Mouse (Mus musculus) E14TG2a.4 (cell line): ENCODE measurements at regions not wholly inside any gene's neighbourhood (a gene's known extent, or its start where the extent isn't known, plus 50 kb on each side); places are given as distances from the start of the nearest gene placed in this dataset.
A peak's percentile ranks its signal among the peaks of the same experiment; 100 is the strongest.

Experiments used
- H3K27me3 ChIP-seq: 2 replicates; pipeline ENCODE4 v1.6.1; 2014; ENCODE audit warnings: low read length, control low read depth; ENCODE audit not compliant: insufficient read depth
- H3K36me3 ChIP-seq: 2 replicates; pipeline ENCODE4 v1.6.1; 2014; ENCODE audit warnings: low read length, control low read depth; ENCODE audit not compliant: insufficient read depth
- H3K4me1 ChIP-seq: replicated peaks from 2 replicates; pipeline ENCODE4 v1.6.1; 2014; ENCODE audit warnings: low read depth, low read length, control low read depth
- H3K4me3 ChIP-seq: replicated peaks from 2 replicates; pipeline ENCODE4 v1.5.1; 2014; ENCODE audit warnings: mild to moderate bottlenecking, low read length
- H3K9me3 ChIP-seq: 2 replicates; pipeline ENCODE4 v1.6.1; 2014; ENCODE audit warnings: low read length, control low read depth
- CTCF ChIP-seq: conservative IDR thresholded peaks from 2 replicates; pipeline ENCODE4 v1.5.1; 2014; ENCODE audit warnings: low read length
- NANOG ChIP-seq: IDR thresholded peaks from 2 replicates; pipeline ENCODE4 v1.6.1; 2014; ENCODE audit warnings: borderline replicate concordance, low read length, mixed read lengths
- POU5F1 ChIP-seq: IDR thresholded peaks from 2 replicates; pipeline ENCODE4 v1.6.1; 2014; ENCODE audit warnings: low read length, borderline replicate concordance

GRCm38 (mm10) chr12:12850681-12851080 is 91.0 kb downstream of the Mycn start:
- Histone ChIP-seq H3K4me3 (no peak overlapping the region), H3K36me3 (no peaks in the 10 kb centered on the region), H3K9me3 (no peaks in the 10 kb centered on the region), H3K4me1 (peaks cover 24% of the 10 kb centered on the region), H3K27me3 (no peaks in the 10 kb centered on the region)
- TF ChIP-seq NANOG (no peak), POU5F1 (no peak), CTCF (no peak)

- no peaks in the 10 kb centered on the region for H3K27me3 ChIP-seq
- H3K36me3 ChIP-seq = no peaks in the 10 kb centered on the region
- TF ChIP-seq CTCF = no peak
- TF ChIP-seq POU5F1 = no peak
- no peak for TF ChIP-seq NANOG
- H3K4me3 ChIP-seq = no peak overlapping the region
- no peaks in the 10 kb centered on the region for H3K9me3 ChIP-seq
- peaks cover 50% of the 10 kb centered on the region for H3K4me1 ChIP-seq
Measured at GRCm38 (mm10) chr12:12846716-12847115, 95.0 kb downstream of the Mycn start.

GRCm38 (mm10) chr12:12842247-12842957 is 99.3 kb downstream of the Mycn start:
- no peak overlapping the region for H3K4me3 ChIP-seq
- peaks cover 56% of the 10 kb centered on the region for H3K4me1 ChIP-seq
- no peaks in the 10 kb centered on the region for H3K27me3 ChIP-seq
- no peaks in the 10 kb centered on the region for H3K36me3 ChIP-seq
- H3K9me3 ChIP-seq = no peaks in the 10 kb centered on the region
- TF ChIP-seq POU5F1 (no peak), NANOG (no peak), CTCF (no peak)

GRCm38 (mm10) chr12:12841385-12842238 is 100.1 kb downstream of the Mycn start:
- no peaks in the 10 kb centered on the region for H3K36me3 ChIP-seq
- H3K9me3 ChIP-seq = no peaks in the 10 kb centered on the region
- H3K4me3 ChIP-seq = peak overlapping the region; percentile 61
- TF ChIP-seq NANOG (no peak), POU5F1 (no peak), CTCF (no peak)
- peaks cover 48% of the 10 kb centered on the region for H3K4me1 ChIP-seq
- no peaks in the 10 kb centered on the region for H3K27me3 ChIP-seq

- no peak for TF ChIP-seq CTCF
- TF ChIP-seq POU5F1 = no peak
- no peak for TF ChIP-seq NANOG
- Histone ChIP-seq H3K36me3 (no peaks in the 10 kb centered on the region), H3K9me3 (no peaks in the 10 kb centered on the region), H3K4me3 (peak overlapping the region; percentile 61), H3K4me1 (peaks cover 50% of the 10 kb centered on the region), H3K27me3 (no peaks in the 10 kb centered on the region)
Measured at GRCm38 (mm10) chr12:12840661-12841384, 100.9 kb downstream of the Mycn start.

- Histone ChIP-seq H3K27me3 (no peaks in the 10 kb centered on the region), H3K9me3 (no peaks in the 10 kb centered on the region), H3K4me3 (no peak overlapping the region), H3K4me1 (peaks cover 35% of the 10 kb centered on the region), H3K36me3 (no peaks in the 10 kb centered on the region)
- TF ChIP-seq POU5F1 (no peak), NANOG (no peak), CTCF (no peak)
Measured at GRCm38 (mm10) chr12:12837775-12838174, 103.9 kb downstream of the Mycn start.

GRCm38 (mm10) chr12:12827821-12828641 is 113.7 kb downstream of the Mycn start:
- TF ChIP-seq POU5F1 (no peak), NANOG (no peak)
- no peaks in the 10 kb centered on the region for H3K27me3 ChIP-seq
- H3K4me3 ChIP-seq = peak overlapping the region; percentile 51
- peaks cover 64% of the 10 kb centered on the region for H3K4me1 ChIP-seq
- no peaks in the 10 kb centered on the region for H3K36me3 ChIP-seq
- H3K9me3 ChIP-seq = no peaks in the 10 kb centered on the region

- Histone ChIP-seq H3K27me3 (no peaks in the 10 kb centered on the region), H3K36me3 (no peaks in the 10 kb centered on the region), H3K4me1 (peaks cover 69% of the 10 kb centered on the region), H3K4me3 (peak overlapping the region; percentile 37; the same call in 1 of the 2 replicates), H3K9me3 (no peaks in the 10 kb centered on the region)
- TF ChIP-seq POU5F1 (no peak), NANOG (no peak), CTCF (no peak)
Measured at GRCm38 (mm10) chr12:12827379-12827778, 114.3 kb downstream of the Mycn start.
